Mouse (Mus musculus) CH12.LX (cell line): ENCODE measurements around the gene Vmn1r199.

Source experiments
- CTCF ChIP-seq, 2 experiments: IDR thresholded peaks in 1 of 2; conservative IDR thresholded peaks in 1 of 2; 2 replicates each; pipeline ENCODE4 v1.5.1; 2011 to 2012; ENCODE audit warnings: low read depth in 2 of 2, low read length in 2 of 2, improper control_type of control experiment in 1 of 2, inconsistent platforms in 1 of 2, mild to moderate bottlenecking in 1 of 2, moderate library complexity in 1 of 2
- ELF1 ChIP-seq: IDR thresholded peaks from 2 replicates; pipeline ENCODE4 v1.6.1; 2014; ENCODE audit warnings: low read depth, mild to moderate bottlenecking, inconsistent platforms, low read length, improper control_type of control experiment
- EP300 ChIP-seq: IDR thresholded peaks from 2 replicates; pipeline ENCODE4 v1.6.1; 2011; ENCODE audit warnings: low read length, improper control_type of control experiment
- IRF4 ChIP-seq: IDR thresholded peaks from 2 replicates; pipeline ENCODE4 v1.6.1; 2014; ENCODE audit warnings: low read depth, mild to moderate bottlenecking, inconsistent platforms, low read length, improper control_type of control experiment
- JUN ChIP-seq: IDR thresholded peaks from 2 replicates; pipeline ENCODE4 v1.6.1; 2011; ENCODE audit warnings: low read depth, mild to moderate bottlenecking, low read length, improper control_type of control experiment, moderate library complexity; ENCODE audit not compliant: insufficient read depth
- KAT2A ChIP-seq: IDR thresholded peaks from 2 replicates; pipeline ENCODE4 v1.6.1; 2012; ENCODE audit warnings: low read length, improper control_type of control experiment, inconsistent platforms; ENCODE audit not compliant: insufficient replicate concordance
- MXI1 ChIP-seq: IDR thresholded peaks from 2 replicates; pipeline ENCODE4 v1.6.1; 2011; ENCODE audit warnings: mild to moderate bottlenecking, low read depth, low read length, improper control_type of control experiment
- NRF1 ChIP-seq: IDR thresholded peaks from 2 replicates; pipeline ENCODE4 v1.6.1; 2014; ENCODE audit warnings: low read depth, mild to moderate bottlenecking, inconsistent platforms, low read length, improper control_type of control experiment, moderate library complexity
- POLR2A ChIP-seq: IDR thresholded peaks from 2 replicates; pipeline ENCODE4 v1.6.1; 2011; ENCODE audit warnings: low read depth, mild to moderate bottlenecking, improper control_type of control experiment, low read length
- RAD21 ChIP-seq: IDR thresholded peaks from 2 replicates; pipeline ENCODE4 v1.6.1; 2011; ENCODE audit warnings: low read depth, mild to moderate bottlenecking, low read length, improper control_type of control experiment, moderate library complexity
- TBP ChIP-seq: conservative IDR thresholded peaks from 2 replicates; pipeline ENCODE4 v1.6.1; 2011; ENCODE audit warnings: low read depth, low read length, improper control_type of control experiment
- ZC3H11A ChIP-seq: IDR thresholded peaks from 2 replicates; pipeline ENCODE4 v1.6.1; 2012; ENCODE audit warnings: low read depth, mild to moderate bottlenecking, inconsistent platforms, low read length, improper control_type of control experiment

GRCm38 (mm10) chr13:22402978-22403377, 23.4 kb downstream of the Vmn1r199 start:
- TF ChIP-seq CTCF (conservative IDR thresholded peaks at IDR 0.05 in 1 of 2, IDR thresholded peaks at IDR 0.05 in 1 of 2; ENCODE audit: low read depth in 2 of 2, low read length in 2 of 2) (no peak), ELF1 (no peak), ZC3H11A (no peak), KAT2A (no peak), POLR2A (no peak), NRF1 (no peak), TBP (no peak), MXI1 (no peak), JUN (no peak), EP300 (no peak), RAD21 (no peak), IRF4 (no peak)
